Mouse (Mus musculus): Measurements from ENCODE around the gene Ucp2. TPM values are rescaled to one million over a fixed set of nuclear protein-coding genes. Genes with fewer than 3 reads are reported as not detected.

The Ucp2 gene
- polyA plus RNA-seq, 1 experiment = 53.5 TPM

- DNase-seq (ENCODE audit: extremely low spot score in 1 of 2, low spot score in 1 of 2) = no peak
These were observed 56.7 kb downstream of the Ucp2 start for GRCm38 (mm10) chr7:100549796-100550195.

GRCm38 (mm10) chr7:100550338-100551007 is 57.3 kb downstream of the Ucp2 start:
- peak; percentile 44 to 73 for DNase-seq (ENCODE audit: extremely low spot score in 1 of 2, low spot score in 1 of 2)

Other genes with a start within 250 kb of the Ucp2 start
- gene P4ha3, start 207.8 kb upstream of the Ucp2 start, polyA plus RNA-seq (2012; rRNA removed) = 4.7 and 4.8 TPM in 2 replicates
- gene C2cd3, start 121.1 kb upstream of the Ucp2 start, polyA plus RNA-seq (2012; rRNA removed) = 18.0 and 20.8 TPM in 2 replicates
- 226 and 284 TPM in 2 replicates for gene Ppme1, start 121.0 kb upstream of the Ucp2 start, polyA plus RNA-seq (2012; rRNA removed)
- gene Ucp3, start 20.3 kb upstream of the Ucp2 start, polyA plus RNA-seq (2012; rRNA removed) = 3.4 and 3.8 TPM in 2 replicates
- gene Dnajb13, start 21.6 kb downstream of the Ucp2 start, polyA plus RNA-seq (2012; rRNA removed) = 0.98 and 1.7 TPM in 2 replicates
- 8.8 and 9.3 TPM in 2 replicates for gene Coa4, start 43.7 kb downstream of the Ucp2 start, polyA plus RNA-seq (2012; rRNA removed)
- 212 and 257 TPM in 2 replicates for gene Rab6a, start 114.1 kb downstream of the Ucp2 start, polyA plus RNA-seq (2012; rRNA removed)
- 63.8 and 76.5 TPM in 2 replicates for gene Mrpl48, start 115.0 kb downstream of the Ucp2 start, polyA plus RNA-seq (2012; rRNA removed)
- gene Plekhb1, start 169.1 kb downstream of the Ucp2 start, polyA plus RNA-seq (2012; rRNA removed) = 397 and 493 TPM in 2 replicates
- gene Fam168a, start 213.3 kb downstream of the Ucp2 start, polyA plus RNA-seq (2012; rRNA removed) = 105 and 108 TPM in 2 replicates